Mouse (Mus musculus) left cerebral cortex, adult 8-10 months (tissue): ENCODE results near the gene Pde4d. TPM values are rescaled to one million over a fixed set of nuclear protein-coding genes. Genes with fewer than 3 reads are reported as not detected.

Experiments
- DNase-seq, 2 experiments: peaks; one replicate each; pipeline ENCODE4 v3.0.0; 2022; ENCODE audit warnings: low spot score in 2 of 2
- total RNA-seq, 4 experiments: library from RNA; stranded (reverse); gene quantifications; 2 replicates each; pipeline ENCODE4 v1.2.4; 2022

The Pde4d gene
- total RNA-seq, 4 experiments from 2014 or later, result 92.8 to 110 (median 99.5) TPM

- DNase-seq, result no peak
Measured at GRCm38 (mm10) chr13:109732655-109733376, 1283.1 kb downstream of the Pde4d start.

DNA sequence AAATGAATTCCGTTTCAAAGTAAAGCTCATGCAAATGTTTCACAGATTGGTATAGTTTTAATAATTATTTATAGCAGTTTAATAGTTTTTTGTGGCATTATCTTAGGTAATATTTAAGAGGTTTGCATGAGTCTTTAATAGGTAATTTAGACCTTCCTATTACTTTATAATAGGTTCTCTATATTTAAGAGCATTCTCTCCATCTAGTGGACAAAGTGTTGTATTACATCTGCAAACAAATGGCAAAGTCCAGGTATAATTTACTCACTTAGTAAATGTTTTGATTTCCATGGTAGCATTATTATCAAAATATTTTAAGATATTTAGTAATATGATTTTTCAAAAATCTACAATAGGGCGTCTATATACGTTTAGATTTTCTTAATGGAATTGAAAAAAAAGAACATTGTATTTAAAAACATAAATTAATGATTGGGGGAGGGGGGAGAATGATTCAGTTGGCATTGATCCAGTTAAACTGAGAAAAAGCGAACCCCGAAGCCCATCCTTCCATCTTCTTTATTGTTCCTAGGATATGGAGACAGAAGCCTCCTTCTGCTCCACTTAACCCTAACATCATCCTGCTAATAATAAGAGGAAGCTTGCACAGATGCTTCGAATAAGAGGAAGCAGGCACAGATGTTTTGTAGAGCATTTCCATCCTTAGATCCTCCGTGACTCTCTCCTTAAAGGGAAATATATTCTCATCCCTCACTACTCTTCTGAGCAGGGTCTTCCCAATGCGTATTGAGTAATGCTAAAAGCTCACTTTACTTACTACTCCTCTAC, 1286.7 kb downstream of the Pde4d start:
- DNase-seq, result no peak

DNA sequence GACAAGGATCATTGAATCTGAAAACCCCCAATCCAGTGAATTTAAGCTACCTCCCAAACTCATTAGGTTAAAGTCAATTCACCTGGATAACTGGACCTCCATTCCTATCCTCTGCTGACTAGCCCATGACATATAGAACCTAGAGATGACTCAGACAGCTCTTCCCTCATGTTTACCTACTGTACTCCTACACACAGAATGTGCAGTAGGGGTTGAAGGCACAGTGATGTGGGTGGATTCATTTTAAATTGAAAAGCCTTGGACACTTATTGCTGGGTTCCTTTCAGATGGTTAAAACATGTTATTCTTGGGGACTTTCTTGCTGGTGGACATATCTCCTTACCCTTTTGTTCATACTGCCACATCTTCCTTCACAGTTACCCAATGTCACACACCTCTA, 1296.7 kb downstream of the Pde4d start:
- peak in 1 of 2 experiments; percentile 28 for DNase-seq

- no peak for DNase-seq
Measured at GRCm38 (mm10) chr13:109752236-109752863, 1302.6 kb downstream of the Pde4d start.

DNA sequence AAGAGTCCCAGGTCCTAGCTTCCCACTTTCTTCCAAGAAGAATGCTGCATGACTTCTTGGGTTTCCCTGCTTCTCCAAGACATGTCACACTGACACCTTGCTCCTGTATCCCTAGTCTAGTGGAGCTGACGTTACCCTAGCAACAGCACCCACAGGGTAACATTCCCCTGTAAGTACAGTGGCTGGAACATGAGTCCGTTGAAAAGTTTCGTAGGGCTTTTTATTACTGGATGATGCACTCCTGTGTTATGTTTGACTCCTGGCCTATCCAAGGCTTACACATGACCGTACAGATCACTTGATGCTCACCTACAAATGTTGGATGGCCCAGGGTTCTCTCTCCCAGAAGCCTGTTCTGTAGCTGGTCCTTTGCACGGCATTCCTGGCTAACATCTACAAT, 1307.1 kb downstream of the Pde4d start:
- no peak for DNase-seq

GRCm38 (mm10) chr13:109759201-109759600, 1309.5 kb downstream of the Pde4d start:
- no peak for DNase-seq

- no peak for DNase-seq
Measured at GRCm38 (mm10) chr13:109761081-109761480, 1311.3 kb downstream of the Pde4d start.

DNA sequence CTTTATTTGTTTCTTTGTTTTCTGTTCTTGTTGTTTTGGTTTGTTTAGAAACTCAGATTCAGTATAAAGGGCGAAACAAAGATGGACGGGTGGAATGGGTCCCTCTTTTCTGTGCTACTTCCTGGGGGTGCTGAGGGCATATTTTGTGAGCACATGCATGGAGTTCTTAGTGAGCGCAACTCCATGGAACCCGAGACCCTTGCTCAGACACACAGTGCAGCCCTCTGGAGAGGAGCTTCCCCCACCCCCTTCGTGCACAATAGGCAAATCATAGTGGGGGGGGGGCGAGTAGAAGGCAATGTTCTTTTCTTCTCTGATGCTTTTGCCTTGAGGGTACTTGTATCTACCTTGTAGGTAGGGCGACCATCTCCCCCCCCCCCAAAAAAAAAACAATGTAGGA, 1325.0 kb downstream of the Pde4d start:
- DNase-seq, result no peak

GRCm38 (mm10) chr13:109775197-109775596, 1325.4 kb downstream of the Pde4d start:
- DNase-seq, result no peak

DNA sequence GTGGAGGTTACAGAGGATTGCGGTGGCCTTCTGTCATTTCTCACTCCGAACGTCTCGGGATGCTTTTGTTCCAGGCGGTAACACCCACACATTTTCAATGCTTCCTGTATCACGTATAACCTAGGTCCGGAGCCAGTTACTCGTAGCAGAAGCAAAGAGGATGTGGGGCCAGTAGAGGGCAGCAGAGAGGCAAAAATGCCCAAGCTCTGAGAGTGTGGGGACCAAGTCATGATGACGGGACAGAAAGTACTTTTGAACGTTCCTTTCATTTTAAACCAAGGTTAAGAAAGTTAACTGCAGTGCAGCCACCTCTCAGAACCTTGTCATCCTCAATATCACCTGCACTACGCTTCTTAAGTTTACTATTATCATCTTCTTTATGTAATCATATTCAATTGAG, 1326.4 kb downstream of the Pde4d start:
- peak; percentile 75 to 77 for DNase-seq

DNA sequence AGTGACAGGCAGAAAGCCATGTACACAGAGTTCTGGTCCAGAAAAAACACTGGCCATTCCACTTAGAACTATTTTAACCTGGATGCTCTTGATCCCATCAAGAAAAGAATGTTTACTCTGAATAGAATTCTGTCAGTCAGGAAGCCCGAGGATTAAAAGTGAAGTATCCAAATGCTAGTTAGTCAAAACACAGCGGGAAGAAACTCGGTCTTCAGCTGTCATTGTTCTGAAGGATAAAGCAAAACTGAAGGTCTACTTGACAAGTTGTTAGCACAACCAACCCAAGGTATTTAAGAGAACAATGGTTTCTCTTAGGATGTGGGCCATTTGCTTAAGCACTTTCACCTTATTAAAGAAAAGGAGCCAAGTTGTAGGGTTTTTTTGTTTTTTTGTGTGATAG, 1327.2 kb downstream of the Pde4d start:
- no peak for DNase-seq

DNA sequence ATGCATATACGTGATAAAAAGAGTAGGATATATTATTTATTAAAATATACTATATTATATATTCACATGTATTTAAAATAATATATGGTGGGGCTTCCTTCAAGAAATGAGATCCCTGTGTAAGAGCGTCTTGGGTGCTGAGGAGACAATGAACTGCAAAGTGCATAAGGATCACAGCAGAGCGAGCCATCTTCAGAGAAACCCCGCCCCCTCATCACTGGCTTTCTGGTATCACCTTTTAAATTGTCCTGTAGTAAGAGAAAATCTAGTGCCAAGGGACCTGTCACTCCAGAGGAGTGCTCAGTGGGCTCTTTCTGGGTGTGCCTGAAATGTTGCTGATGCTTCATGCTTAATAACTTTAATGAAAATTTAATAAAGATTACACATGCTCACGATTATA, 1327.7 kb downstream of the Pde4d start:
- no peak for DNase-seq

DNA sequence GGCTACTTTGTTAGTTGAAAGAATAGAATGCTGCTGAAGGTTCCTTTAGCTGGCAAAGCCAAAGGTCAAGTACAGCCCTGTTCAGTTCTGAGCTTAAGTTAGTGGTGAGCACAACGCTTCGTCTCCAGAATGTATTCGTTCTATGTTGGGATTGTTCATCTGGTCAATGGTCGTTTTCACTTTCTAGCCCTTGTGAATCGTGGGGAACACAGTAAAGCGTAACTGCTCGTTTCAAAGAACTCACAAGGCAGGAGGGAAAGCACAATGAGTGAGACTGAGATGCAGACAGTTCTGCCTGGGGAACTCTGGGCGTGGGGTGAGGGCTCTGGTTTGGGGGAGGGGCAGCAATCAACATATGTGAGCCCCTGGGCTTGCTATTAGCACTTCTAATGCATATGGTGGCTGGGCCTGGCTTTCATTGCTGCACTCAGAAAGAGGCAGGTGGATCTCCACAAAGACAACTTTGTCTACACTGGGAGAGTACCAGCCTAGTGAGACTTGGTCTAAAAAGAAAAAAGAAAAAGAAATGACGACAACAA, 1328.6 kb downstream of the Pde4d start:
- no peak for DNase-seq

GRCm38 (mm10) chr13:109781466-109781865, 1331.7 kb downstream of the Pde4d start:
- DNase-seq, result no peak

DNA sequence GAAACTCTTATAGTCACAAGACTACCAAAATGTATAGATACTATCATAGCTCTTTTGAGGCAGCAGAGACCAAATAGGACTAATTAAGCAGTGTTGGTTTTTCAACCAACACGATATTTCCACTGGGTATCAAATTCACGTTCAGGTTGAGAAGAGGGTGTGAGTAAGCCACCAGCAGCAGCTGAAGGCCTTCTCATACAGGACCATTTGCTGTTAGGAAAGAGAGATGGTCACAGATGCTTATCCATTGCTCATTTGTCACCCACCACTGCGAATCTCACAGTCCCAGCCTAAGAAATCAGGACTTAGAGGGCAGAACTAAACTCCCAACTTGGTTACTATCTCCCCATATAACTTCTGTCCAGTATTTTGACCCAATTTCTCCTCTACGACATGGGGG, 1338.9 kb downstream of the Pde4d start:
- DNase-seq, result no peak

DNA sequence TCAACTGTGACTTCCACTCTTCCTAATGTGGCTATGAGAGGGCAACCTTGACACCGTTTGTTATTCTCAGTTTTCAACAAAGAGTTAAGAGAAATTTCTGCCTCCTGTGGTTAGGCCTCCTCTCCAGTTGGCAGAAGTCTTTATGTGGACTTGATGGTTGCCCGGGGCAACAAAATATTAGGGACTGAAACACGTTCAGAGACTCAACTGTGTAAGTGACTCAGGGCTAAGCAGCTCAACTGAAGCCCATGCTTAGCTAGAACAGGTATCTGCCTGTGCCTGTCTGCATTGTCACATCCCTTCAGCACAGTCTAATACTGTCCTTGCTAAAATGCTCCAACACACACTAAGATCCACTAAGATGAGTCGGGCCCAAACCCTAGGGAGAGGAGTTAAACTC, 1339.4 kb downstream of the Pde4d start:
- no peak for DNase-seq

DNA sequence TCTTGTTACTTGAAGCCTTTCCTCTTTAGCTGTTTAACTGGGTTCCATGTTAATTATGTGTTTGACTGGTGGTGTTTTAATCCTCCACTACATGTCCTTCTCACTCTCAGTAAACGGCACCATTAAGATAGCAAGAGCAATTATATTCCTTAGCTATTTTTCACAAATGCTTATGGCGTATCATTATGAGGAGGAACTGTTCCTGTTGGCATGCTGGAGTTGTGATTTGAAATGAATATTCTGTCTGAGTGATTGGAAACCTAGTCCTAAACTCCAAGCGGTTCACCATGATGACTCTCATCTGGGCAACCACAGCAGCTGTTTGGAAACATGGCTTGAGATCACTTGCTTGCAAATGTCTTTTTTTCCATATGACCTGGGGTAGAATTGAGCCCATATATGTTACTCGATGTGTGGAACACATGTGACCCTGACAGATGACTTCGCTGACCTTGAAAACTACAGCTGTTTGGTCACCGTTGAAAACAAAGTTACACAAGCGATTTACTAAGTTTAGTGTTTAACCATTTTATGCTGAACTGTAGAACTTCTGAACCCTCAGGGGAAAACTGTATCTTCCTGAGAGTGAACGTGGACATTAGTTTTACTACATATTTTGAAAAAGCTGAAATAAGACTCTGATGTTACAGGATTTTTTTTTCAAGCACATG, 1340.4 kb downstream of the Pde4d start:
- no peak for DNase-seq

DNA sequence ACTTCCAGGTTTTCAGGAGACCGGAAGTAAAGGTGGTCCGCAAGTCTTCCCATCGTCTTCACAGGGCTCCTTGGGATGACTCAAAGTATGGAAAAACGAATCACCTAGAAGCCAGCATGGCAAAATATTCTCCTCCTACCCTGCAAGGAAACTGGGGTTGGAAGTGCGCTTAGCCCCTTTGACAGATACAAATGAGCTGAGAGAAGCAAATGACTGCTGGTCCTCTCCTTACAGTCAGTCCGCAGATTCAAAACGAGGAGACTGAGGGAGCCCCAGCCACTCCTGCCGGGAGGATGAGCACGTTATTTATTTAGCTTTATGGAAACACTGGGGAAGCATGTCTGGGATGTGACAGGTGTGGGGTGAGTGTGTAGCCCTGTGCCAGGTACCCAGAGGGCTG, 1344.2 kb downstream of the Pde4d start:
- DNase-seq, result no peak

DNA sequence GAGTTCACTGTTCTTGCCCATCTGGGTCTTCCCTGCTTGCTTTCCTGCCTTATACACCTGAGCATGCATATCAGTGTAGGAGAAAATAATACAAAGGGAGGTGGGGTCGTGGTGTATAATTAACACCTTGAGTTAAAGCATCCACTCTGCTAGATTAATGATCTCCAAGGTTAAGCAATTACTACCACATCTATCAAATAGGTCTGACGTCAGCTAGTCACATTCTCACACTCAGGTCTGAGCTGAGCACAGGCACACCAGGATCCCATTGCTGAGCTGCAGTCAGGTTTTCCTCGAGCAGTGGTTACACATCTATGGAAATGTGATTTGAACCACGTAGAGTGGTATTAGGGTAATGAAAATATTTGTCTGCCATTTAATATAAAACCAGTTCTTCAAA, 1348.9 kb downstream of the Pde4d start:
- DNase-seq, result no peak

GRCm38 (mm10) chr13:109802201-109802600, 1352.5 kb downstream of the Pde4d start:
- DNase-seq, result no peak

GRCm38 (mm10) chr13:109806193-109806966, 1356.6 kb downstream of the Pde4d start:
- no peak for DNase-seq
